Mouse (Mus musculus) heart, adult 8-10 months (tissue): ENCODE data around the gene Usp8. TPM values are rescaled to one million over a fixed set of nuclear protein-coding genes. Genes with fewer than 3 reads are reported as not detected.

ENCODE experiments used
- DNase-seq: peaks from one replicate; pipeline ENCODE4 v3.0.0; 2022; ENCODE audit warnings: low spot score
- total RNA-seq, 4 experiments: library from RNA; stranded (reverse); gene quantifications; 2 replicates each; pipeline ENCODE4 v1.2.4; 2022

The Usp8 gene
- 10 to 100 TPM; 25.9 to 29.4 (median 27.3) TPM for total RNA-seq

DNA sequence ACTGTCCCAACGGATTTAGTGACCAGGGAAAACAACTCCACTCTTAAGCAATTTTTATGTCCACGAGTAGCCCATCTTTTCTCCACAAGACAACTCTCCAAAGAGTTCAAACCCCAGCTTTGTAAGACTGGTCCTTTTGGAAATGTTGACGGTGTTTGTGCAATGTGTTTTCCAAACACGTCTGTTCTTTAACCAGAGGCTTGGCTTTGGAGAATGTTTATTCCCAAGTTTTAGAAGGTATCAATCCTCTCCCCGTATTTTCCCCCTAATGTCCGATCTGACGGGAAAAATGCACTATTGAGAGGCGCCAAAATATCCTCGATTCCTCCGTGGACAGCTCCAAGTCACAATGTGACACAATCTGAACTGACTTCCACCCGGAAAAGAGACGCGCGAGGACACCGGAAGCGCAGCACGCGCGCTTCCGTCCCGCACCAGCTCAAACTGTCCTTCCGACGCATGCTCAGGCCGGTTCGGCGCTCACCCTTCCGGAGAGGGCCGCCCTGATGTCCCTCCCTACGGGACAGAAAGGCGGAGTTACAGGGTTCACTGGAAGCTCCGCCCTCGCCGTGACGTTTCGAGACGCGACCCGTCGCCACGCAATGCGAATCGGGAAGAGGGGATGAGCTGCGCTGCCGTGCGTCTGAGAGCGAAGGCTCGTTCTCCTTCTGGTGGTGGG lies at the start of gene Usp8:
Usp8 (plus strand) TSS at position 570 of the 679 bp plus-strand sequence.
- DNase-seq = peak; percentile 98

DNA sequence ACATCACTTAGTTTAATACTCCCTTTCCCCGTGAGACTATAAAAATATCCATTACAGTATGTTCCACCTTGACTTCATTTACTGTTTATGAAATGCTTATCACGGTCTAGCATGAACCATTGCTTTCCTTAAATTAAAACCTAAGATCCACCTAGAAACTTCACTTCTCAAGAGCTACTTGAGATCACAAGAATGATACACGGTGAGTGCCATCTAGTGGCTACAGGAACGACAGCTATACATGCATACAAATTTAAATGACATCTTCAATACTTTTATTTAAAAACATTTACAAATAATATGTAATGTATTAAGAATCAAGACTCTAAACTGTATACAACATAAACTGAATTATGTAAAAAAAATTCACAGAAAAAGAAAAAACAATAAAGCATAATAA lies 43.6 kb upstream of the Usp8 start:
- DNase-seq = no peak

GRCm38 (mm10) chr2:126665984-126666383 lies 41.1 kb upstream of the Usp8 start:
- DNase-seq = no peak

GRCm38 (mm10) chr2:126668621-126669252 lies 38.4 kb upstream of the Usp8 start:
- DNase-seq = no peak

DNA sequence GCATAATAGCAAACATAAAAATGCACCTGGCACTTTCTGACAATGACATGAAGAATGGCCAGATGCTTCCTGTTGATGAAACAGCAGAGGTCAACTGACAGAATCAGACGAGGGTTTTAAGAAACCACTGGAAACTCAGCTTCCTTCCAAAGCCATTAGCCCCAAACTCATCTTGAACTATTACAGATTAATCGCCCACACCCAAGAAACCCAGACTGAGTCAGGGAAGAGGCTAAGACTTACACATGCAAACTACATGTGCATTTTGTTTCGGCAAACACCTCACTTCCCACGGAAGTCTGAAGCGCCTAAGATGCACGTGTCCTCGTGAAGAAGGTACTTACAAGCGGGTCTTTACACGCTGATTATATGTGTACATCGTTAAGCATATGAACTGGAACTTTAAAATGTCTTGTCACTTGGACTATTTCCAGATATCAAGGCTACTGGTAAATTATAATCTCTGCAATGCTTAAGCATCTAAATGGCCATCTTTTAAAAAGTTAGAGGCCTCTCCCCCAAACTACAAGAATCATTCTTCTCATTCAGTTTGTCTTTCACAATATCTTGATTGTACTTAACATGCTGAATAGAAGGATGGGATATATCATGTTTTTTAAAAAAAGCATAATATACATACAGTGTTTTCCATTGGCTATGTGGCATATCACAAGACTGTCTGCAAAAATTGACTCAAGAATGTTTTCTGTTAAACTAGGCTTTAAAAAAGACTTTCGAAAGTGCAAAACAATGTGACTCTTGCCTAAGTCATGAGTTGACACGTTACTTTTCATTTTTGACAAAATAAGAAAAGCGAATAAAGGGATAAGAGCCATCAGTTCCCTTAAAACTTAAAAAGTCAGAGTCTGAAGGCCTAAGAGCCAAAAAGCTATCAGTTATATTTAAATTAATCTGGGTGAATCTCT lies 33.5 kb upstream of the Usp8 start:
- no peak for DNase-seq

DNA sequence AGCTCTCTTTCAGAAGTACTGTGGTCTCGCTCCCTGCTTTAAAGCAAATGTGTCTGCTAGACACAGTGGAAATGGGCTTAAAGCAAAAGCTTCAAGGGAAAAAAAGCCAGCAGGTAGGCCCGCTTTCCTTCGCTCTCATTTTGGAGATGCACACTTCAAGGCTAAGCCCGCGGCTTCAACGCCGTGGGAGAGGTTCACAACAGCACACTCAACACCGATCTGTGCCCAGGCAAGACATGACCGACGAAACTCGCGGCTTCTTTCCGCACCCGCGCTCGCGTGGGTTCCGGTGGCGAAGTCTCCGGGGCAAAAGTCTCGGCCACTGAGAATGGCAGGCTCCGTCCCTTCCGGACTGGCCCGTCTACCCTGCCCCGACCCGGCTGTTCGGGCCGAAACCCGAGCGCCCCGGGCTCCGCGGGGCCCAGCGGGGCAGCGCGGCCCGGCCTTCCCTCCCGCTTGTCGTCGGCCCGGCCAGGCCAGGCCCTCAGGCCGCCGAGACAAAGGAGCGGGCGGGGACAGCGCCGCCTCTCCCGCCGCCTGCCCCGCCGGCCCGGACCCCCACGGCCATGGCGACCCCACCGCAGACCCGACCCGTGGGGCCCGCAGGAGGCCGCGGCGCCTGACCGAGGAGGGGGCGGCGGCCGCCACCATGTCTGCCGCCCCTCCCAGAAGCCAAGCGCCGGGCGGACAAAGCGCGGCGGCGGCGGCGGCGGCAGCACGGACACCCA lies 32.5 kb upstream of the Usp8 start:
- DNase-seq = no peak

GRCm38 (mm10) chr2:126675169-126676121 lies 31.7 kb upstream of the Usp8 start:
- DNase-seq = peak; percentile 91

DNA sequence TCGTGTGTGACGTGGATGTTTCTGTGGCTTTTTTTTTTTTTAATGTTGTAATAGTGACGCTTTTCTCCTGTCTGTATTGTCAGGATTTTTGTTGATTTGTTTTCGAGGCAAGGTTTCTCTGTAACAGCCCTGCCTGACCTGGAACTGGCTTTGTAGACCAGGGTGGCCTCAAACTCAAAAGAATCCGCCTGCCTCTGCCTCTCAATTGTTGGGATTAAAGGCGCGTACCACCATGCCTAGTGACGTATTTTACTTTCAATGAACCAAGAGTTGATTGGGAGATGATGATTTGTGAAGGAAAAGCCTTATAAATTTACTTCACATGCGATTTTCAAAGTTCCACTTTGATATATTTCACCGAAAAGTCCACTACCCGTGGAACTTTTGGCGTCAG lies 31.0 kb upstream of the Usp8 start, which contains the start of gene Gabpb1:
Gabpb1 (minus strand) TSS at position 216 of the 394 bp plus-strand sequence.
- DNase-seq = no peak

- DNase-seq = no peak
Measured at GRCm38 (mm10) chr2:126677366-126677765, 29.8 kb upstream of the Usp8 start.

DNA sequence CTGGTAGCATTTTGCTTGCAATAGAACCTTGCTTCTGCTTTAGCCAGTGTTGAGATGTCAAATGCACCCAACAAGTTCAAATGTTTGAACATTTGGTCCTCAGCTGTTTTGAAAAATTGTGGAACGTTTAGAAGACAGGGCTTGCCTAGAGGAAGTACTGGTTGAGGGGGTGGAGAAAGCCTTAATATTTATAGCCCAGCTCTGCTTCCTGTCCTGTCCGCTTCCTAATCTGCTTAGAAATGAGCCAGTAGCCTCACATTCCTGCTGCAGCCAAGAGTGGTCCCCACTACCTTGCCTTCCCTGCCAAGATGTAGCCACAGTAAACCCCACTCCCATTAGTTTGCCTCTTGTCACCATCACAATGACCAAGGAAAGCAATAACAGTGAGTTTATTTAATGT lies 24.8 kb upstream of the Usp8 start:
- peak; percentile 60 for DNase-seq

DNA sequence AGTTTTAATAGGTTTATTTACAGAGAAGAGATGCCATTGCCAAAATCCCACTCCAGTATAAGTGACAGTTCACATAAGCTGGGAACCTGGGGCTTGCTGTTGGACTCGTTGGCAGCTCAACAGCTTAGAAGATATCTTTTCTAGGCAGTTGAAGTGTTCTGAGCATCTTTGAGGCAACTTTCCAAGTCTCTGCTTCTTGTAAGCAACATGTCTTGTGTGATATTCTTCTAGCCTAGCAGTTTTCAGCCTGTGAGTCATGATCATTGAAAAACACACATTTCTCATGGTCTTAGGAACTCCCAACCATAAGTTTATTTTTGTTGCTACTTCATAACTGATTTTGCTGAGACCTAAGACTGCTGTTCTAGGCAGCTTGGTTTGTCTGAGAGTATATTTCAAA lies 24.2 kb upstream of the Usp8 start:
- no peak for DNase-seq

- no peak for DNase-seq
Measured at GRCm38 (mm10) chr2:126691290-126691689, 15.8 kb upstream of the Usp8 start.

DNA sequence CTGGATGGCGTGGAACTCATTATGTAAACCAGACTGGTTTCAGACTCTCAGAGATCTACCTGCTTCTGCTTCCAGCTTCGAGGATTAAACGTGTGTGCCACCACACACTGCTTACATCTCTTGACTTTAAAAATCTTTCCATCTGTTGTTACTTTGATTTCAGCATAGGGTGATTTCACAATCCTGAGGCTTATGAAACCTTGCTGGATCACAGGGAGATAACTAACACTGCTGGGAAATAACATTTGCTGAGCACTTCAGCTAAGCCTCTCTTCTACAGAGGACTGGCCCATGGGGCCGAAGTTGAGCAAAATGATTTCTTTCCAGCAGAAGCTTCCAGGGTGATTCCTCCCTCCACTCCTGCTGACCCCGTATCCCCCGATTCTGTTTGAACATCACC lies 11.8 kb upstream of the Usp8 start:
- DNase-seq = no peak

GRCm38 (mm10) chr2:126707438-126707779 lies 281 bp downstream of the Usp8 start:
- DNase-seq = no peak

DNA sequence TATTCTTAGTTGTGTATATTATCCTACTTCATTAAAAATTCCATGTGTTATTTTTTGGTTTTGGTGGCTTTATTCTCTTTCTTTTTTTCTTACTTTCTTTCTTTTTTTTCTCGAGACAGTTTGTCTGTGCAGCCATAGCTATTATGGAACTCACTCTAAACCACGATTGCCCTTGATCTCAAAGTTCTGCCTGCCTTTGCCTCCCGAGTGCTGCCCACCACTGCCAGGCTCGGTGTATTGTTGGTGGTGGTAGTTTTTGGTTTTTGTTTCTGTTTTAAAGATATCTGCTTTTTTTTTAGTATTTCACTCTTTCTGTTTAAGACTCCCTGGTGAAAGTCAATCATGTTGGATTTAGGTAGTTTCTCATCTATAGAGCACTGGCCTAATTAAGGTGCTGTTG lies 1.2 kb downstream of the Usp8 start:
- no peak for DNase-seq

GRCm38 (mm10) chr2:126712526-126712925 lies 5.4 kb downstream of the Usp8 start:
- no peak for DNase-seq

DNA sequence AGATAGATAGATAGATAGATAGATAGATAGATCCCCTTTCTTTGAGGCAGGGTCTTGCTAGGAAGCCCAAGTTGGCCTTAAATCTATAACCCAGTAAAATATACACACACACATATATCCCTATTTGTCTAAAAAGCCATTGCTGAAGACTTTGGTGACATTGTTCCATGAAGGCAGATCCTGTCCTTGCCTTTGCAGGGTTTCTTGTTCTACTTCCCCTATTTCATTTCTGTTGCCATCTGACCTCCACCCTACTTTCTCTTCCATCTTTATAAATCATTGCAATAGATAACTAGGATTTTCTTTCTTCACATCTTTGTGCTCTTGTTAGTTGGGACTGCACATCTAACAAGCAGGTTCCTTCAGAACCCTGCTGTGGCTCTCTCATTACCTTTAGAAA lies 5.8 kb downstream of the Usp8 start:
- no peak for DNase-seq

DNA sequence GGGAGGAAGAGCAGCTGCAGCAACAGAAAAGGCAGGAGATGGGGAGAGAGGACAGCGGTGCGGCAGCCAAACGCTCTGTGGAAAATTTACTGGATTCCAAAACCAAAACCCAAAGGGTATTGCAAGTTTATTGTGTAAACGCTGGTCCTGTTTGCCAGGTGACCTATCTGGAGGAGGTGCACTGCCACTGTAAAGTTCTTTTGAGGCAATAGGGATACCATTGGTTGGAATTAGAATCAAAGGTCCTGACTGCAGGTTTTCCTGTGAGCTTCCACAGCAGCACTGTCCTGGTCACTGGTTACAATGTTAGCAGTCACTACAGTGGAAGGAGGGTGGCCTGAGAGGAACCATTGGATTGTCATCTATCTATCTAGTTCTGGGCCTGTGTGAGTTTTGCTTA lies 22.1 kb downstream of the Usp8 start:
- DNase-seq = no peak

GRCm38 (mm10) chr2:126730502-126730901 lies 23.4 kb downstream of the Usp8 start:
- no peak for DNase-seq

DNA sequence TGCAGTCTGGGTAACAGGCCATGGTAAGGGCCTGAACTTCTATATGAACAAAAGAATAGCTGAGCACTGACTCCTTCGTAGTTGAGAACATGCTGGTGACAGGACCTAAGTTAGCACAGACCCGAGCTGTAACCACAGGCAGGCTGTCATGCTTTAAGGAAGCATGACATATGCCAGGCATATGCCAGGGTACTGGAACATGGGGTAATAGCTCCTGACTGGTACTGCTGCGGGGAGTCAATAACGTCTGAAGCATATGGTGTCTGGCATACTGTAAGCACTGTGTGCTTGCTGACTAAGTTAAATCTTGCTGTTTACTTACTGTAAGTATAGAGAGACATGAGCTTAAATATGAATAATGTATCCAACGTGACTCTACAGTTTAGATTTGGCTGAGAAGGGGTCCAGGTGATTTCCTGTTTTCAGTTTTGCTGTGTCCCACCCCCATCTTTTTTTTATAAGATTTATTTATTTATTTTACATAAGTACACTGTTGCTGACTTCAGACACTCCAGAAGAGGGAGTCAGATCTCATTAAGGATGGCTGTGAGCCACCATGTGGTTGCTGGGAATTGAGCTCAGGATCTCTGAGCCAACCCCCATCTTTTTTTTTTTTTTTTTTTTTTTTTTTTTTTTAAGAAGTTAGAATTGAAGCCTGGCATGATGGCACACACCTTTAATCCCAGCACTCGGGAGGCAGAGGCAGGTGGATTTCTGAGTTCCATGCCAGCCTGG lies 28.4 kb downstream of the Usp8 start:
- DNase-seq = no peak
